Mouse (Mus musculus): ENCODE results near the gene Col25a1. TPM values are rescaled to one million over a fixed set of nuclear protein-coding genes. Genes with fewer than 3 reads are reported as not detected.

The Col25a1 gene
- polyA plus RNA-seq, 1 experiment, result 2.8 TPM

DNA sequence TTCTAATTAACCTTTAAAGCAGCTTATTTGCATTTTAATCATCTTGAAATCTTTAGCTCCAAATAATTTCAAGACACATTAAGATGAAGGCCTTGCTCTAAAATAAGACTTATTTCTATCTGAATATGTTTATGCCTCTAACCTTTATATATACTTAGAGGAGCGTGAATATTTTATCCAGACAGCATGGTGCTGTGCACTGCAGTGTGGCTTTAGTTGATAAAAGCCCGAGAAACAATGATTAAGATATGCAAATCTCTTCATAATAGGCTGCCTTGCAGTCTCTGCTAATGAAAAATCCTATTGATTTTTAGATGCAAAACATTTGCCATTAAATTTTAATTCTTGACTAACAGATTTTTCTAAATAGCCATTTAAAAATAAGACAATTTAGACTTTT lies 156.8 kb downstream of the Col25a1 start:
- Histone ChIP-seq H3K27me3 (ENCODE audit: control insufficient read depth, insufficient read depth, insufficient read length) (no peaks in the 10 kb centered on the region), H3K4me2 (ENCODE audit: low read depth) (no peak overlapping the region), H3K4me3 (no peak overlapping the region), H3K36me3 (ENCODE audit: control insufficient read depth, insufficient read depth) (no peaks in the 10 kb centered on the region), H3ac (ENCODE audit: control insufficient read depth, insufficient read length) (no peak overlapping the region), H3K79me2 (ENCODE audit: control insufficient read depth, insufficient read depth) (no peaks in the 10 kb centered on the region)
- no peak for TF ChIP-seq POLR2A (IDR thresholded peaks at IDR 0.05; ENCODE audit: insufficient read length, low read depth)
- no peak for TF ChIP-seq MYOD1 (IDR thresholded peaks at IDR 0.05; ENCODE audit: control insufficient read depth in 1 of 3, insufficient read length in 2 of 3, low read depth in 2 of 3)
- no peak for TF ChIP-seq REST (IDR thresholded peaks at IDR 0.05; ENCODE audit: insufficient read depth, insufficient read length)
- no peak for TF ChIP-seq CEBPB (IDR thresholded peaks at IDR 0.05; ENCODE audit: insufficient read depth, poor library complexity, severe bottlenecking)
- no peak for TF ChIP-seq USF1 (IDR thresholded peaks at IDR 0.05; ENCODE audit: low read depth)
- TF ChIP-seq SRF (IDR thresholded peaks at IDR 0.05; ENCODE audit: control insufficient read depth, insufficient read length, low read depth), result no peak
- TF ChIP-seq MYOG (IDR thresholded peaks at IDR 0.05; ENCODE audit: control insufficient read depth in 1 of 3, insufficient read depth in 1 of 3, insufficient read length in 2 of 3, low read depth in 2 of 3), result no peak
- no peak for TF ChIP-seq POLR2AphosphoS2 (IDR thresholded peaks at IDR 0.05; ENCODE audit: insufficient read length, low read depth)
- no peak for TF ChIP-seq TCF3 (IDR thresholded peaks at IDR 0.05; ENCODE audit: insufficient read length, low read depth)
- no peak for TF ChIP-seq MAX (IDR thresholded peaks at IDR 0.05; ENCODE audit: low read depth)
- TF ChIP-seq E2F4 (IDR thresholded peaks at IDR 0.05; ENCODE audit: insufficient read depth), result no peak
- no peak for TF ChIP-seq TCF12 (IDR thresholded peaks at IDR 0.05; ENCODE audit: insufficient read depth, poor library complexity, severe bottlenecking)

DNA sequence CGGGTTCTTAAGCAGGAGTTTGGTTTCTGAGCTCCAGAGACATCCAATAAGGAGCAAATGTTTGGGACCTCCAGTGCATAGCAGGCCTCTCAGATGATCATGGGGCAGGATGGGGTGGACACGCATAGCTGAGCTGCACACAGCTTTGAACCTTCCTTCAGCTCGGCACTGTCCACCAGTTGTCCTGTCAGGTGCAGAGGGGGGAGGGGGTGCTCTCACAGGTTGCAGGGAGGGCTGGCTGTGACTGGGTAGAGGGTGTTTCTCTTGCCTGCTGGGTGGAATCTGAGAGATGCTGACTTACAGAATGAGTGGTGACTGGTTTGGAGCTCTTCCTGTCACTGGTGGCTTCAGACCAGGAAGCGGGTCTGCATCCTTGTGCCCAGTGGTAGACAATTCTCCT lies 157.5 kb downstream of the Col25a1 start:
- Histone ChIP-seq H3K36me3 (ENCODE audit: control insufficient read depth, insufficient read depth) (no peaks in the 10 kb centered on the region), H3ac (ENCODE audit: control insufficient read depth, insufficient read length) (no peak overlapping the region), H3K27me3 (ENCODE audit: control insufficient read depth, insufficient read depth, insufficient read length) (no peaks in the 10 kb centered on the region), H3K79me2 (ENCODE audit: control insufficient read depth, insufficient read depth) (no peaks in the 10 kb centered on the region), H3K4me3 (no peak overlapping the region), H3K4me2 (ENCODE audit: low read depth) (no peak overlapping the region)
- no peak for TF ChIP-seq TCF3 (IDR thresholded peaks at IDR 0.05; ENCODE audit: insufficient read length, low read depth)
- TF ChIP-seq REST (IDR thresholded peaks at IDR 0.05; ENCODE audit: insufficient read depth, insufficient read length), result no peak
- no peak for TF ChIP-seq POLR2A (IDR thresholded peaks at IDR 0.05; ENCODE audit: insufficient read length, low read depth)
- no peak for TF ChIP-seq E2F4 (IDR thresholded peaks at IDR 0.05; ENCODE audit: insufficient read depth)
- TF ChIP-seq CEBPB (IDR thresholded peaks at IDR 0.05; ENCODE audit: insufficient read depth, poor library complexity, severe bottlenecking), result no peak
- TF ChIP-seq SRF (IDR thresholded peaks at IDR 0.05; ENCODE audit: control insufficient read depth, insufficient read length, low read depth), result no peak
- TF ChIP-seq USF1 (IDR thresholded peaks at IDR 0.05; ENCODE audit: low read depth), result no peak
- TF ChIP-seq POLR2AphosphoS2 (IDR thresholded peaks at IDR 0.05; ENCODE audit: insufficient read length, low read depth), result no peak

DNA sequence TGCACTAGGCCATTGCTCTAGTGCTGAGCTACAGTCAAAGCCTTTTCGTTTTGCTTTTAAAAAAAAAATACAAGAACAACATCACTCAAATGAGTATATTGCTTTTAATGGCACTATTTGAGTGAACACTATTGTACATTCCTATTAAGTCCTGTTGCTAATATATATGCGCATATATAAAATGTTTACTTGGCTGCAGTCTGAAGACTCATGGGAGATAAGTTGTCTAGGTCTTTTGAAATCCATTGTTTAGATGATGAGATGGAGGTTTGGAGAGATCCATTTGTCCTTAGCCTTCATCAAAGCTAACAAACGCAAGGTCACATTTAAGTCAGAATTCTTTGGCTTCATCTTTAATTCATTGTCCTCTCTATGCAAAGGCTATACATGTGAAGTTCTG lies 157.9 kb downstream of the Col25a1 start:
- Histone ChIP-seq H3K36me3 (ENCODE audit: control insufficient read depth, insufficient read depth) (no peaks in the 10 kb centered on the region), H3ac (ENCODE audit: control insufficient read depth, insufficient read length) (no peak overlapping the region), H3K4me3 (no peak overlapping the region), H3K79me2 (ENCODE audit: control insufficient read depth, insufficient read depth) (no peaks in the 10 kb centered on the region), H3K27me3 (ENCODE audit: control insufficient read depth, insufficient read depth, insufficient read length) (no peaks in the 10 kb centered on the region), H3K4me2 (ENCODE audit: low read depth) (no peak overlapping the region)
- TF ChIP-seq POLR2A (IDR thresholded peaks at IDR 0.05; ENCODE audit: insufficient read length, low read depth) (no peak), E2F4 (IDR thresholded peaks at IDR 0.05; ENCODE audit: insufficient read depth) (no peak), MYOD1 (IDR thresholded peaks at IDR 0.05; ENCODE audit: control insufficient read depth in 1 of 3, insufficient read length in 2 of 3, low read depth in 2 of 3) (no peak), POLR2AphosphoS2 (IDR thresholded peaks at IDR 0.05; ENCODE audit: insufficient read length, low read depth) (no peak), TCF3 (IDR thresholded peaks at IDR 0.05; ENCODE audit: insufficient read length, low read depth) (no peak), REST (IDR thresholded peaks at IDR 0.05; ENCODE audit: insufficient read depth, insufficient read length) (no peak), USF1 (IDR thresholded peaks at IDR 0.05; ENCODE audit: low read depth) (no peak), TCF12 (IDR thresholded peaks at IDR 0.05; ENCODE audit: insufficient read depth, poor library complexity, severe bottlenecking) (no peak), MAX (IDR thresholded peaks at IDR 0.05; ENCODE audit: low read depth) (no peak), MYOG (IDR thresholded peaks at IDR 0.05; ENCODE audit: control insufficient read depth in 1 of 3, insufficient read depth in 1 of 3, insufficient read length in 2 of 3, low read depth in 2 of 3) (no peak), CEBPB (IDR thresholded peaks at IDR 0.05; ENCODE audit: insufficient read depth, poor library complexity, severe bottlenecking) (no peak), SRF (IDR thresholded peaks at IDR 0.05; ENCODE audit: control insufficient read depth, insufficient read length, low read depth) (no peak)

DNA sequence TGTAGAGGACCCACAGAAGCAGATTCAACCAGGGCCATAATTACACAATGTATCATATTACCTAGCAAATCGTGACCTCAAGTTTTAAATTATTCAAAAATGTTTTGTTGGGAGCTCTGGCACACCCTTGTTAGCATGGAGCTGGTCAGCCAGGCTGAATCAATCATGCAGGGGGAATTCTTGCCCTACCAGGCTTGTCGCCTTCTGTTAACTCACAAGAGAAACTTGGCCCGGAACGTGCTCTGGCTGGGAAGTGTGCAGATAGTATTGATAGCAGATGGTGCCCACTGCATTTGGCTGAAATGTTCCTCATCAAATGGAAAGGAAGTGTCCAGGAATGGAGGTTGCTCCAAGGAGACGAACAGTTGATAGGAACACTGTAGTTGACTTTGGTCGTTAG lies 158.9 kb downstream of the Col25a1 start:
- no peaks in the 10 kb centered on the region for H3K36me3 ChIP-seq (ENCODE audit: control insufficient read depth, insufficient read depth)
- no peak overlapping the region for H3K4me3 ChIP-seq
- no peak overlapping the region for H3ac ChIP-seq (ENCODE audit: control insufficient read depth, insufficient read length)
- no peaks in the 10 kb centered on the region for H3K79me2 ChIP-seq (ENCODE audit: control insufficient read depth, insufficient read depth)
- no peak overlapping the region for H3K4me2 ChIP-seq (ENCODE audit: low read depth)
- H3K27me3 ChIP-seq (ENCODE audit: control insufficient read depth, insufficient read depth, insufficient read length), result no peaks in the 10 kb centered on the region
- TF ChIP-seq REST (IDR thresholded peaks at IDR 0.05; ENCODE audit: insufficient read depth, insufficient read length), result no peak
- TF ChIP-seq POLR2A (IDR thresholded peaks at IDR 0.05; ENCODE audit: insufficient read length, low read depth), result no peak
- TF ChIP-seq USF1 (IDR thresholded peaks at IDR 0.05; ENCODE audit: low read depth), result no peak
- TF ChIP-seq E2F4 (IDR thresholded peaks at IDR 0.05; ENCODE audit: insufficient read depth), result no peak
- TF ChIP-seq TCF3 (IDR thresholded peaks at IDR 0.05; ENCODE audit: insufficient read length, low read depth), result no peak
- no peak for TF ChIP-seq CEBPB (IDR thresholded peaks at IDR 0.05; ENCODE audit: insufficient read depth, poor library complexity, severe bottlenecking)

DNA sequence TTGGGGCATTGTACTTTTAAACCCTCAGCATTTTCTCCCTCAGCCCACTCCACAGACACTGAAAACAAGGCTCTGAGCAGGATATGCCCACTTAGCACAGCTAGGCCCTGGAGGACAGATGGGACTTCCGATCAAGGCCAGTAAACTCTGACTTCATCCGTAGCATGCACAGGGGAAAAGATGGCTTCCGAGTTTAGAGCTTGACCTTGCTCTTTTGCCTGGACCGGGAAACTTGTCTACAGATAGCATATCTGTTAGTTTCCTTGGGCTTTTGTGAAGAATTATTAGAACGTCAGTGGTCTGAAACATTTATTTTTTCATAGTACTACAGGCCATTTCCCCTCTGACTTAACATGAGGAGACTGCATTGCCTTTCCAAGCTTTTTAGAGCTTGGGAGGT lies 159.4 kb downstream of the Col25a1 start:
- Histone ChIP-seq H3K4me3 (no peak overlapping the region), H3K4me2 (ENCODE audit: low read depth) (no peak overlapping the region), H3ac (ENCODE audit: control insufficient read depth, insufficient read length) (no peak overlapping the region), H3K36me3 (ENCODE audit: control insufficient read depth, insufficient read depth) (no peaks in the 10 kb centered on the region), H3K27me3 (ENCODE audit: control insufficient read depth, insufficient read depth, insufficient read length) (no peaks in the 10 kb centered on the region), H3K79me2 (ENCODE audit: control insufficient read depth, insufficient read depth) (no peaks in the 10 kb centered on the region)
- TF ChIP-seq TCF3 (IDR thresholded peaks at IDR 0.05; ENCODE audit: insufficient read length, low read depth) (no peak), MAX (IDR thresholded peaks at IDR 0.05; ENCODE audit: low read depth) (no peak), SRF (IDR thresholded peaks at IDR 0.05; ENCODE audit: control insufficient read depth, insufficient read length, low read depth) (no peak), MYOG (IDR thresholded peaks at IDR 0.05; ENCODE audit: control insufficient read depth in 1 of 3, insufficient read depth in 1 of 3, insufficient read length in 2 of 3, low read depth in 2 of 3) (no peak), POLR2A (IDR thresholded peaks at IDR 0.05; ENCODE audit: insufficient read length, low read depth) (no peak), TCF12 (IDR thresholded peaks at IDR 0.05; ENCODE audit: insufficient read depth, poor library complexity, severe bottlenecking) (no peak), USF1 (IDR thresholded peaks at IDR 0.05; ENCODE audit: low read depth) (no peak), REST (IDR thresholded peaks at IDR 0.05; ENCODE audit: insufficient read depth, insufficient read length) (no peak), MYOD1 (IDR thresholded peaks at IDR 0.05; ENCODE audit: control insufficient read depth in 1 of 3, insufficient read length in 2 of 3, low read depth in 2 of 3) (no peak)
